Mouse (Mus musculus) limb, embryonic 14.5 days (tissue): ENCODE measurements around the gene Kmt2c. TPM values are rescaled to one million over a fixed set of nuclear protein-coding genes. Genes with fewer than 3 reads are reported as not detected.

ENCODE experiments used
- ATAC-seq: fragments of 200-750 bp; cut with Nextera tagmentation; 2 replicates; pipeline ENCODE4 v1.8.0; 2017; ENCODE audit warnings: low read depth, moderate number of reproducible peaks, moderate TSS enrichment; ENCODE audit not compliant: low FRiP score
- DNase-seq: peaks from one replicate; pipeline ENCODE4 v3.0.0-alpha.2; 2015; ENCODE audit warnings: low spot score
- H3K27ac ChIP-seq: fragments of 300-500 bp; sonication (generic); replicated peaks from 2 replicates; pipeline ENCODE4 v1.5.1; 2014; ENCODE audit warnings: low read depth, mild to moderate bottlenecking, low read length, moderate library complexity, mixed read lengths
- H3K27me3 ChIP-seq: fragments of 300-500 bp; sonication (generic); 2 replicates; pipeline ENCODE4 v1.6.1; 2014; ENCODE audit warnings: low read length, mixed read lengths; ENCODE audit not compliant: control insufficient read depth, insufficient read depth
- H3K36me3 ChIP-seq: fragments of 300-500 bp; sonication (generic); 2 replicates; pipeline ENCODE4 v1.6.1; 2014; ENCODE audit warnings: mild to moderate bottlenecking, low read length, moderate library complexity, mixed read lengths; ENCODE audit not compliant: control insufficient read depth, insufficient read depth
- H3K4me1 ChIP-seq: fragments of 300-500 bp; sonication (generic); 2 replicates; pipeline ENCODE4 v1.6.1; 2014; ENCODE audit warnings: antibody characterized with exemption, low read length, mixed read lengths; ENCODE audit not compliant: control insufficient read depth, insufficient read depth
- H3K4me2 ChIP-seq: fragments of 300-500 bp; sonication (generic); replicated peaks from 2 replicates; pipeline ENCODE4 v1.6.1; 2014; ENCODE audit warnings: low read depth, mild to moderate bottlenecking, low read length, moderate library complexity; ENCODE audit not compliant: severe bottlenecking
- H3K4me3 ChIP-seq: fragments of 300-500 bp; sonication (generic); replicated peaks from 2 replicates; pipeline ENCODE4 v1.5.1; 2014; ENCODE audit warnings: low read length
- H3K9ac ChIP-seq: fragments of 300-500 bp; sonication (generic); 2 replicates; pipeline ENCODE4 v1.6.1; 2014; ENCODE audit warnings: mild to moderate bottlenecking, low read depth, low read length, moderate library complexity; ENCODE audit not compliant: severe bottlenecking
- H3K9me3 ChIP-seq: fragments of 300-500 bp; sonication (generic); 2 replicates; pipeline ENCODE4 v1.6.1; 2016; ENCODE audit warnings: low read length; ENCODE audit not compliant: control insufficient read depth
- POLR2A ChIP-seq: fragments of 200-500 bp; IDR thresholded peaks from 2 replicates; pipeline ENCODE4 v1.8.0; 2012; ENCODE audit warnings: inconsistent platforms, mild to moderate bottlenecking, moderate library complexity, borderline replicate concordance; ENCODE audit not compliant: insufficient read depth, insufficient read length; ENCODE audit errors: extremely low read depth
- WGBS: fragments of 180-500 bp; shearing (Covaris S2); extraction: QIAGEN DNeasy Blood & Tissue Kit; methylation state at CpG from one replicate; pipeline ENCODE4 v1.1.7; 2014; 5-methylcytosine and 5-hydroxymethylcytosine counted together
- polyA plus RNA-seq, 2 experiments: library from polyadenylated mRNA; depleted of rRNA in 1 of 2; stranded (reverse) in 1 of 2; unstranded in 1 of 2; fragments of >200 nt; fragmentation: Nextera tagmentation in 1 of 2; extraction: Ambion mirVana in 1 of 2; gene quantifications; 2 replicates each; pipeline versions ENCODE4 v1.2.1 to v1.2.3; 2012 to 2014

Kmt2c gene
- polyA plus RNA-seq (2012; rRNA removed) (26.5 and 30.4 TPM in 2 replicates), polyA plus RNA-seq (2014; fragmentation: Nextera tagmentation; extraction: Ambion mirVana) (19.8 and 24.6 TPM in 2 replicates)

GRCm38 (mm10) chr5:25498346-25498820, at the start of gene Kmt2c:
Gene Kmt2c, minus strand, starts transcription at chr5:25498783.
- 0 out of 2 replicates have a peak, but pooled peaks have one; percentile 40 for TF ChIP-seq POLR2A
- ATAC-seq (0 out of 2 replicates have a peak, but pooled peaks have one; percentile 1), DNase-seq (no peak)
- WGBS: 0% methylated on average over 17 of the region's 54 CpGs
- H3K4me3 ChIP-seq: peak within 1 kb of the TSS; percentile 98
- H3K4me2 ChIP-seq: peak within 1 kb of the TSS; percentile 69
- H3K9ac ChIP-seq: peak within 1 kb of the TSS; percentile 93
- peaks cover 14% of the 10 kb centered on the region for H3K4me1 ChIP-seq
- no peaks in the 10 kb centered on the region for H3K36me3 ChIP-seq
- peak within 1 kb of the TSS; percentile 98 for H3K27ac ChIP-seq
- H3K9me3 ChIP-seq: no peaks in the 10 kb centered on the region
- H3K27me3 ChIP-seq: no peaks in the 10 kb centered on the region

GRCm38 (mm10) chr5:25546912-25547311, 48.3 kb upstream of the Kmt2c start:
- no peak for TF ChIP-seq POLR2A
- no peak for ATAC-seq
- Histone ChIP-seq H3K4me3 (no peak overlapping the region), H3K36me3 (no peaks in the 10 kb centered on the region), H3K4me2 (no peak overlapping the region), H3K9ac (no peak overlapping the region), H3K9me3 (no peaks in the 10 kb centered on the region), H3K27me3 (no peaks in the 10 kb centered on the region), H3K4me1 (no peaks in the 10 kb centered on the region), H3K27ac (no peak overlapping the region)
- WGBS: 98% methylated on average over 2 of the region's 2 CpGs
- DNase-seq: no peak

- Histone ChIP-seq H3K4me3 (no peak overlapping the region), H3K27ac (no peak overlapping the region), H3K27me3 (no peaks in the 10 kb centered on the region), H3K9ac (no peak overlapping the region), H3K9me3 (no peaks in the 10 kb centered on the region), H3K4me2 (no peak overlapping the region), H3K36me3 (no peaks in the 10 kb centered on the region), H3K4me1 (no peaks in the 10 kb centered on the region)
- TF ChIP-seq POLR2A: no peak
- DNase-seq: no peak
- 72% methylated on average over 5 of the region's 5 CpGs for WGBS
- ATAC-seq: no peak
These were observed 46.0 kb upstream of the Kmt2c start for GRCm38 (mm10) chr5:25544566-25544965.

GRCm38 (mm10) chr5:25544061-25544460, 45.5 kb upstream of the Kmt2c start:
- no peak overlapping the region for H3K9ac ChIP-seq
- no peaks in the 10 kb centered on the region for H3K27me3 ChIP-seq
- H3K4me2 ChIP-seq: no peak overlapping the region
- H3K4me3 ChIP-seq: no peak overlapping the region
- ATAC-seq: peak; percentile 50; the same call in 1 of the 2 replicates
- no peaks in the 10 kb centered on the region for H3K4me1 ChIP-seq
- no peak for TF ChIP-seq POLR2A
- WGBS: 82% methylated on average over 3 of the region's 3 CpGs
- no peak overlapping the region for H3K27ac ChIP-seq
- DNase-seq: peak; percentile 71
- H3K36me3 ChIP-seq: no peaks in the 10 kb centered on the region
- H3K9me3 ChIP-seq: no peaks in the 10 kb centered on the region

GRCm38 (mm10) chr5:25541661-25542060, 43.1 kb upstream of the Kmt2c start:
- Histone ChIP-seq H3K9ac (no peak overlapping the region), H3K9me3 (0 out of 2 replicates have a peak, but pooled peaks cover 3% of the 10 kb centered on the region), H3K4me3 (no peak overlapping the region), H3K27ac (no peak overlapping the region), H3K36me3 (no peaks in the 10 kb centered on the region), H3K4me1 (no peaks in the 10 kb centered on the region), H3K27me3 (no peaks in the 10 kb centered on the region), H3K4me2 (no peak overlapping the region)
- no peak for TF ChIP-seq POLR2A
- DNase-seq: peak; percentile 17
- no peak for ATAC-seq
- 45% methylated on average over 2 of the region's 2 CpGs for WGBS

- Histone ChIP-seq H3K4me1 (no peaks in the 10 kb centered on the region), H3K9ac (no peak overlapping the region), H3K9me3 (0 out of 2 replicates have a peak, but pooled peaks cover 3% of the 10 kb centered on the region), H3K4me2 (no peak overlapping the region), H3K4me3 (no peak overlapping the region), H3K36me3 (no peaks in the 10 kb centered on the region), H3K27ac (no peak overlapping the region), H3K27me3 (no peaks in the 10 kb centered on the region)
- ATAC-seq (no peak), DNase-seq (no peak)
- TF ChIP-seq POLR2A: no peak
- WGBS: 74% methylated on average over 3 of the region's 3 CpGs
These were observed 42.3 kb upstream of the Kmt2c start for GRCm38 (mm10) chr5:25540921-25541320.
